Mouse (Mus musculus): ENCODE measurements at regions not wholly inside any gene's neighbourhood (a gene's known extent, or its start where the extent isn't known, plus 50 kb on each side); places are given as distances from the start of the nearest gene placed in this dataset.

DNA sequence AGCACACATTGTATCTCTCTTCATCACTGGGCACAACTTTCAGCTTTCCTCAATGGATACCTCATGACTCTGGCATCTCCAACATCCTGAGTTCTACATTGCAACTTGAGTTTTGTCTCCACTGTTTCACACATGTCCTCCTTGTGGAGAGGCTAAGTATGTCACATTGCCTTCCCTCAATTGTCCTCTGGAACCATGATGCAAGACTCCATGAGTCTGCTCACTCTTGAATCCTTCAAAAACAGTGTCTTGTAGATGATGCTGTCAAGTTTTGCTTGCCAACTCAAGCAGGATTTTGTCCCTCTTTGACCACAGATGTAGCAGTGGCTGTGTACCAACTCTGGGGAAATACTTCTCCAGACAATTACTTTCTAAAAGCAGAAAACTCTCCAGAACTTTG lies 79.4 kb upstream of the Gm21897 start:
- no peak overlapping the region for H3K4me3 ChIP-seq (ENCODE audit: insufficient read depth, low read depth, low read length)
- H3K27me3 ChIP-seq (ENCODE audit: control insufficient read depth, insufficient read depth, low read length) = no peaks in the 10 kb centered on the region
- no peaks in the 10 kb centered on the region for H3K4me1 ChIP-seq (ENCODE audit: control insufficient read depth, insufficient read depth, low read length)
- H3K27ac ChIP-seq (replicated peaks; ENCODE audit: insufficient read depth, low read depth, low read length) = no peak overlapping the region
- DNase-seq (ENCODE audit: extremely low read depth, low read depth, low spot score) = no peak
- no peak overlapping the region for H3K9ac ChIP-seq (ENCODE audit: low read depth, low read length)
- H3K79me2 ChIP-seq (ENCODE audit: control insufficient read depth, insufficient read depth, low read length) = no peaks in the 10 kb centered on the region
- TF ChIP-seq CTCF (IDR thresholded peaks at IDR 0.05; ENCODE audit: low read depth, low read length) (no peak), POLR2A (IDR thresholded peaks at IDR 0.05; ENCODE audit: extremely low read depth, insufficient read depth, low read length) (no peak)
- H3K36me3 ChIP-seq (ENCODE audit: control insufficient read depth, insufficient read depth, low read length) = no peaks in the 10 kb centered on the region

DNA sequence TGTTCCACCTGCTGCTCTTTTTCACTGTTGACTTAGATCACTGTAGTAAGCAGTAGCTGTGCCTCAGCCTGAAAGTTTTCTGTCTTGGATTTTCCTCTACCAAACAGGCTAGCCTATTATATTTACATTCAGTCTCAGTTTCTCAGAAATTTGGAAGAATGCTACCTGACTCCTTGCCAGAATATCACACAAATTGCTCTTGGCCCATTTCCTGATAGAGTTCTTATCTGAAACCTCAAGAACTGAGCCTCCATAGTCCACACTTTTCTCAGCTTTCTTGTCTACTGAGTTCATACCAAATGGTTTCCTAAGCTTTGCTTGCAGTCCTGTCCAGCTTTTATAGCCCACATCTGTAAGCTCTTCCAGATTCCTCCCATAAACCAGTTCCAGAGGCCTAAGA lies 78.8 kb upstream of the Gm21897 start:
- no peak for TF ChIP-seq POLR2A (IDR thresholded peaks at IDR 0.05; ENCODE audit: extremely low read depth, insufficient read depth, low read length)
- H3K4me1 ChIP-seq (ENCODE audit: control insufficient read depth, insufficient read depth, low read length) = no peaks in the 10 kb centered on the region
- H3K79me2 ChIP-seq (ENCODE audit: control insufficient read depth, insufficient read depth, low read length) = no peaks in the 10 kb centered on the region
- DNase-seq (ENCODE audit: extremely low read depth, low read depth, low spot score) = no peak
- H3K36me3 ChIP-seq (ENCODE audit: control insufficient read depth, insufficient read depth, low read length) = no peaks in the 10 kb centered on the region
- H3K4me3 ChIP-seq (ENCODE audit: insufficient read depth, low read depth, low read length) = no peak overlapping the region
- no peaks in the 10 kb centered on the region for H3K27me3 ChIP-seq (ENCODE audit: control insufficient read depth, insufficient read depth, low read length)
- H3K9ac ChIP-seq (ENCODE audit: low read depth, low read length) = no peak overlapping the region
- H3K27ac ChIP-seq (replicated peaks; ENCODE audit: insufficient read depth, low read depth, low read length) = no peak overlapping the region

DNA sequence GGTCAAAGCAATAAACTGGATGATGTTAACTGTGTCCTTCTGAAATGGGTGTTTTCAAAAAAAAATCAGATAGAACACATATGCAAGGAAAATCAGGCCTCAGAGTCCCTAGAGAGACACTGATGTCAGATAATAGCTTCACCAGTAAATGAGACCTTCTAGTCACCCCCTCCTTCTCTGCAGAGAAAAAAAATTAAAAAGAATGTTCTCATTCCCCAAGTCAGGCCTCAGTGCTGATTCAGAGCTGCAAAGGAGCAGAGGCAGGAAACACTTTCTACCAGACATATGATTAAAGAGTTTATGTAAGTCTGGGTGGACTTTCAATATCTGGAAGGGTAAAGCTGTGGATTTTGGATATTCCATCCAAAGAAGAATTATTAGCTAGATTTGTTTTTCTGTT lies 67.1 kb upstream of the Gm21897 start:
- no peak for TF ChIP-seq CTCF (IDR thresholded peaks at IDR 0.05; ENCODE audit: low read depth, low read length)
- TF ChIP-seq POLR2A (IDR thresholded peaks at IDR 0.05; ENCODE audit: extremely low read depth, insufficient read depth, low read length) = no peak
- Histone ChIP-seq H3K27me3 (ENCODE audit: control insufficient read depth, insufficient read depth, low read length) (no peaks in the 10 kb centered on the region), H3K27ac (replicated peaks; ENCODE audit: insufficient read depth, low read depth, low read length) (no peak overlapping the region), H3K79me2 (ENCODE audit: control insufficient read depth, insufficient read depth, low read length) (no peaks in the 10 kb centered on the region), H3K36me3 (ENCODE audit: control insufficient read depth, insufficient read depth, low read length) (no peaks in the 10 kb centered on the region), H3K4me3 (ENCODE audit: insufficient read depth, low read depth, low read length) (no peak overlapping the region), H3K4me1 (ENCODE audit: control insufficient read depth, insufficient read depth, low read length) (no peaks in the 10 kb centered on the region), H3K9ac (ENCODE audit: low read depth, low read length) (no peak overlapping the region)
- DNase-seq (ENCODE audit: extremely low read depth, low read depth, low spot score) = no peak

DNA sequence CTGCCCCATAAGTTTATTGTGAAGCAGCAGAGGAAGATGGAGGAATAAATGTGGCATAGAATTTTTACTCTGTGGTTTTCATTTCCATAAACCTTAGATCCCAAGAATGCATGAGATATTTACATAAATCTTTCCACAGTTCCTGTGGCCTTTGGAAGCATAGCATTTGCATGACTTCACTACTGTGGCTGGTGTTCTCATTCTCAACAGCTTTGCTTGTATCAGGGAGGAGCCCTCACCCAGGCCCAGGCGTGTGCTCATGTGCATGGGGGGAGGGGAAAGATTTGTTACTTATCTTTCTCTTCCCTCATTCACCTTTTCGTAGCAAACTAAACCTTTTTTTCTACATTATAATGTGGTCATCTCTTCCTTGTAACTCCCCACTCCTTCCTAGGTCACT lies 65.6 kb upstream of the Gm21897 start:
- DNase-seq (ENCODE audit: extremely low read depth, low read depth, low spot score) = no peak
- no peaks in the 10 kb centered on the region for H3K36me3 ChIP-seq (ENCODE audit: control insufficient read depth, insufficient read depth, low read length)
- no peaks in the 10 kb centered on the region for H3K27me3 ChIP-seq (ENCODE audit: control insufficient read depth, insufficient read depth, low read length)
- no peak overlapping the region for H3K9ac ChIP-seq (ENCODE audit: low read depth, low read length)
- H3K79me2 ChIP-seq (ENCODE audit: control insufficient read depth, insufficient read depth, low read length) = no peaks in the 10 kb centered on the region
- H3K27ac ChIP-seq (replicated peaks; ENCODE audit: insufficient read depth, low read depth, low read length) = no peak overlapping the region
- no peak overlapping the region for H3K4me3 ChIP-seq (ENCODE audit: insufficient read depth, low read depth, low read length)
- TF ChIP-seq POLR2A (IDR thresholded peaks at IDR 0.05; ENCODE audit: extremely low read depth, insufficient read depth, low read length) (no peak), CTCF (IDR thresholded peaks at IDR 0.05; ENCODE audit: low read depth, low read length) (no peak)
- H3K4me1 ChIP-seq (ENCODE audit: control insufficient read depth, insufficient read depth, low read length) = no peaks in the 10 kb centered on the region
- 76% methylated on average over 2 of the region's 2 CpGs for WGBS

DNA sequence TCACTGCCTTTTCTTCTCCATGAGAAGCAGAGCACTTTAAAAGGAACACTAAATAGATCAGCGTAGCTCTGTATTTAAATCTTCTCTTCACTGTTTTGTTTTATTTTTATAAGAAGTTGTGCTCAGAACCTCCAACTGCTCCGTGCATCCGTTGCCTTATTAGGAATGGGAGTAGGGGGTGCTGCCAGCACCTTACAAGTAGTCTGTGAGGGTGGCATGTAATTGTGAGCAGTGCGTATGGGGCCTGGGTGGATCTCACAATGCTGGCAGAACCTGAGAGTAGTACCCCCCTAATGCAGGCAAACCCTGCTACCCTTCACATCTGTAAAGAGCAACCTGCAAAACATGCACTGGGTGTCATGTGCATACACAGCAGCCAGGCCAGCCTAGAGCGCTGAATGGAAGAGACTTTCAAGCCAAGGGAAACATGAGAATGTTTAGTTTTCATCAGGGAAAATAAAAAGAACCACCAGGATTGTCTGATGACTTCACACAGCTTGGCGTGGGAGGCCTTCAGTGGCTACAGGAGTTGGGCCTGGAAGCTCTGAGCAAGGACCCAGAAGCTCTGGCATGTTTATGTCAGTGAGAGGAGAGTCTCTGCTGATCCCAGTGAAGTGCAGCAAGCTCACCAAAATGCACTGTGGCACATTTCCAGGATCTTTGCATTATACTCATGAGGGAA lies 64.5 kb upstream of the Gm21897 start:
- DNase-seq (ENCODE audit: extremely low read depth, low read depth, low spot score) = no peak
- no peak overlapping the region for H3K9ac ChIP-seq (ENCODE audit: low read depth, low read length)
- no peaks in the 10 kb centered on the region for H3K4me1 ChIP-seq (ENCODE audit: control insufficient read depth, insufficient read depth, low read length)
- TF ChIP-seq POLR2A (IDR thresholded peaks at IDR 0.05; ENCODE audit: extremely low read depth, insufficient read depth, low read length) = no peak
- TF ChIP-seq CTCF (IDR thresholded peaks at IDR 0.05; ENCODE audit: low read depth, low read length) = no peak
- H3K36me3 ChIP-seq (ENCODE audit: control insufficient read depth, insufficient read depth, low read length) = no peaks in the 10 kb centered on the region
- no peaks in the 10 kb centered on the region for H3K79me2 ChIP-seq (ENCODE audit: control insufficient read depth, insufficient read depth, low read length)
- H3K27me3 ChIP-seq (ENCODE audit: control insufficient read depth, insufficient read depth, low read length) = no peaks in the 10 kb centered on the region
- H3K27ac ChIP-seq (replicated peaks; ENCODE audit: insufficient read depth, low read depth, low read length) = no peak overlapping the region
- no peak overlapping the region for H3K4me3 ChIP-seq (ENCODE audit: insufficient read depth, low read depth, low read length)
- WGBS = 81% methylated on average over 6 of the region's 6 CpGs

GRCm38 (mm10) chr16:15253348-15253693 lies 63.9 kb upstream of the Gm21897 start:
- Histone ChIP-seq H3K4me1 (ENCODE audit: control insufficient read depth, insufficient read depth, low read length) (no peaks in the 10 kb centered on the region), H3K27me3 (ENCODE audit: control insufficient read depth, insufficient read depth, low read length) (no peaks in the 10 kb centered on the region), H3K4me3 (ENCODE audit: insufficient read depth, low read depth, low read length) (no peak overlapping the region), H3K27ac (replicated peaks; ENCODE audit: insufficient read depth, low read depth, low read length) (no peak overlapping the region), H3K36me3 (ENCODE audit: control insufficient read depth, insufficient read depth, low read length) (no peaks in the 10 kb centered on the region), H3K9ac (ENCODE audit: low read depth, low read length) (no peak overlapping the region), H3K79me2 (ENCODE audit: control insufficient read depth, insufficient read depth, low read length) (no peaks in the 10 kb centered on the region)
- TF ChIP-seq POLR2A (IDR thresholded peaks at IDR 0.05; ENCODE audit: extremely low read depth, insufficient read depth, low read length) (no peak), CTCF (IDR thresholded peaks at IDR 0.05; ENCODE audit: low read depth, low read length) (no peak)
- 74% methylated on average over 3 of the region's 3 CpGs for WGBS
- DNase-seq (ENCODE audit: extremely low read depth, low read depth, low spot score) = no peak
